Mouse (Mus musculus) C2C12 (cell line): Measurements from ENCODE around the gene Cav2.

Source experiments
- CTCF ChIP-seq: IDR thresholded peaks from one replicate; pipeline ENCODE4 v1.5.1; 2011; ENCODE audit not compliant: control insufficient read depth, insufficient read depth, insufficient read length
- MYOD1 ChIP-seq: IDR thresholded peaks from one replicate; pipeline ENCODE4 v1.6.1; 2011; ENCODE audit warnings: low read depth; ENCODE audit not compliant: control insufficient read depth, insufficient read length

- TF ChIP-seq CTCF (no peak), MYOD1 (no peak)
Measured at GRCm38 (mm10) chr6:17314659-17315616, 34.0 kb downstream of the Cav2 start.
